Mouse (Mus musculus): ENCODE measurements around the gene Pip.

The Pip gene

DNA sequence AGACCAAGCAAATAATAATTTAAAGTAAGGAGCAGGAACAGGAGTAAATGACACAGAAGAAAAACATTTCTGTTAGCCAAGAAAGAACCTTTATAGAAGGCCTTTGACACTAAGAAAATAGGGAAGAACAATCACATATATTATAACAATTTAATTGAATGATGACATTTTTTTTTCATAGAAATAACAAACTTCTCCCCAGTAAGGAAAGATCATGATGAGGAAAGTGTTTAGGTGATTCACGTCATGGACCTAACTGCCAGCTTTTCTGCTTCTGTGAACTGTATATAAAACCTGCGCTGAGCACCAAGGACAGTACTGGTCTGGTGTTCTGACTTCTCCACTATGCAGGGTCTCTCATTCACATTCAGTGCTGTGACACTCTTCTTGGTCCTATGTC, at the start of gene Pip:
Pip (plus strand) TSS at position 301 of the 400 bp plus-strand sequence.
- no peak for DNase-seq

DNA sequence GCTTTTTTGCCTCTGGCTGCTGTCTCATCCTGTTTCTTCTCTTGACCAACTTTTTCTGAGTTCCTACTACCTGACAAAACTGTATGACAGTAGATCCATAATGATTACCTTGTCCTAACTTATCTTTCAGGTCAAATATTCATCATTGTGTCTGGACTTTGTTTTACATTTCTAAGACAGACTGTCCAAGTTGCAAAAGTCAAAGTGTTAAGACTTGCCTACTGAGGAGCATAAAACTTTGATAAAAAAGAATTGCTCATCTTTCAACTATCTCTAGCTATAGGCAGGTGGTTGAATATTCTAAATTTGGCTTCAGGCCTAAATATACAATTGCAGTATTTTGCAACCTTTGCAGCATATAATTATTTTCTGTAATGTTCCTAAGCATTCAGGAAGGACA, 23.2 kb upstream of the Pip start:
- no peak for DNase-seq

DNA sequence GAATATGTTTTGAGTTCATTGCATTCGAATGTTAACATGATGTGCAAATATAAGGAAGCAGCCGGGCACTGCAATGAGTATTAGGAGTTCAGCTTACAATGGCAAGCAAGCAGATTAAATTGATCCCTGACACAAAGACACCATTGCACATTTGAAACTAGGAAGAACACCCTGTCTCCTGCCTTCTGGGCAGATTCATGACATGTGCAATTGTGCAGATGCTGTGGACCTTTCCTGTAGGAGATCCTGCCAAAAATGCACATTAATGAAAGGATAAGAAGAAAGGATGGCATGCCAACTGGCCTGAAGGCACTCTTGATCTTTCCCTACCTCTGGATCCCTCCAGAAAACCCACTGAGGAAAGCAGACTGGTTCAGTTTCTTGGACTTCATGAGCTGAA, 17.8 kb upstream of the Pip start:
- DNase-seq = no peak

DNA sequence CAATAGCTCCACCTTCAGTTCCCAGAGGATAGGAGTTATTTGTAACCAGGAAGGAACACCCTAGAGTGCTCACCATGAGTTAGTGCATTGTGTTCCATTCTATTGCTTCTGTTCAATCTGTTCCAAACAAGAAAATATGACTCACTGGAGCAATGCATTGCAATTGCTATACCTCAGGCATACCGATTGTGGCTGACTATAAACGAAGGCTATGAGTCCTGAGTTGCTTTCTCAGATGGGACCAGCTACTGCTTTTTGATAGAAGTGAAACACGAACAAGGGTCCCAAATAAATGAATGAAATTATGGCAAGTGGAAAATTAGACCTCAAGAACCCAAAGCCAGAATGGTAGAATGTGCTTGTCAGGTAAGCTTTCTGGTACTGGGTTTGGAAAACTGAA, 5.4 kb downstream of the Pip start, which contains the start of gene Sval2:
Sval2 (plus strand) TSS at position 301 of the 400 bp plus-strand sequence.
- no peak for DNase-seq

DNA sequence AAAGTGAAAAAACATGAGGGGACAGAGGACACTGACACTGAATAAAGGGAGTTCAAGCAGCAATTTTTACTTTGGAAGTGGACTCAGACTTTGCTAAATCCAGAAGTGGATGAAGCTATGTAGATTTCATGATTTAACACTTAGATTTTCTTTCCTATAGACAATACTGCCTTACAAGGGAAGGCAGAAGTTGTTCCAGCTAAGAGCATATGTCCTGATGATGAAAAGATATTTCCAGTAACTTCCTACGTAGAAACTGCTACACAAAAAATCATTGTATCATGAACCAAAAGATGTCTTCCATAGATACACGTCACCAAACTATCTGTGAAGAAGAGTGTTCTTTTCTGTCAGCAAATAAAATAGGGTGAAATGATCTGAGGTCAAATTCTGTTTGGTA, 16.7 kb downstream of the Pip start:
- no peak for DNase-seq

Measured in kidney, postnatal 25 days (tissue).